Mouse (Mus musculus) liver, adult 2 months (tissue): ENCODE data around the gene Hs3st4. TPM values are rescaled to one million over a fixed set of nuclear protein-coding genes. Genes with fewer than 3 reads are reported as not detected.

Source experiments
- DNase-seq: peaks from one replicate; pipeline ENCODE4 v3.0.0-alpha.2; 2011; ENCODE audit warnings: low read depth, low spot score; ENCODE audit errors: extremely low read depth
- H3K27ac ChIP-seq: fragments of 200-500 bp; replicated peaks from 2 replicates; pipeline ENCODE4 v1.5.1; 2012; ENCODE audit warnings: low read depth, mild to moderate bottlenecking, control low read depth, inconsistent platforms, low read length; ENCODE audit not compliant: insufficient read depth
- H3K27me3 ChIP-seq: fragments of 200-500 bp; 2 replicates; pipeline ENCODE4 v1.6.1; 2012; ENCODE audit warnings: mild to moderate bottlenecking, moderate library complexity, low read length, inconsistent platforms; ENCODE audit not compliant: control insufficient read depth, insufficient read depth
- H3K36me3 ChIP-seq: fragments of 200-500 bp; 2 replicates; pipeline ENCODE4 v1.6.1; 2012; ENCODE audit warnings: low read length, inconsistent platforms; ENCODE audit not compliant: control insufficient read depth, insufficient read depth
- H3K4me1 ChIP-seq: fragments of 200-500 bp; 2 replicates; pipeline ENCODE4 v1.6.1; 2011; ENCODE audit warnings: low read length; ENCODE audit not compliant: control insufficient read depth, insufficient read depth
- H3K4me3 ChIP-seq: fragments of 200-500 bp; 2 replicates; pipeline ENCODE4 v1.5.1; 2011; ENCODE audit warnings: low read depth, mild to moderate bottlenecking, control low read depth, low read length, moderate library complexity; ENCODE audit not compliant: insufficient read depth
- H3K79me2 ChIP-seq: fragments of 200-500 bp; 2 replicates; pipeline ENCODE4 v1.6.1; 2012; ENCODE audit warnings: inconsistent platforms, mild to moderate bottlenecking, low read length, moderate library complexity; ENCODE audit not compliant: control insufficient read depth, insufficient read depth
- H3K9ac ChIP-seq: fragments of 200-500 bp; 2 replicates; pipeline ENCODE4 v1.6.1; 2012; ENCODE audit warnings: low read depth, mild to moderate bottlenecking, control low read depth, inconsistent platforms, low read length
- CTCF ChIP-seq: fragments of 200-500 bp; IDR thresholded peaks from 2 replicates; pipeline ENCODE4 v1.5.1; 2011; ENCODE audit warnings: low read depth, low read length, control low read depth
- POLR2A ChIP-seq: fragments of 200-500 bp; IDR thresholded peaks from 2 replicates; pipeline ENCODE4 v1.6.1; 2011; ENCODE audit warnings: low read length, control low read depth; ENCODE audit not compliant: insufficient read depth; ENCODE audit errors: extremely low read depth
- WGBS: fragments of 180-500 bp; shearing (Covaris S2); methylation state at CpG from one replicate; pipeline ENCODE4 v1.1.7; 2018; 5-methylcytosine and 5-hydroxymethylcytosine counted together
- polyA plus RNA-seq: library from polyadenylated mRNA; depleted of rRNA; stranded (reverse); fragments of >200 nt; gene quantifications from 2 replicates; pipeline ENCODE4 v1.2.3, GENCODE M21; 2012
- total RNA-seq: library from RNA; depleted of rRNA; stranded (reverse); fragments of >200 nt; gene quantifications from 2 replicates; pipeline ENCODE4 v1.2.3, GENCODE M21; 2014

Gene Hs3st4
- total and polyA plus RNA-seq, 2 experiments: not detected

DNA sequence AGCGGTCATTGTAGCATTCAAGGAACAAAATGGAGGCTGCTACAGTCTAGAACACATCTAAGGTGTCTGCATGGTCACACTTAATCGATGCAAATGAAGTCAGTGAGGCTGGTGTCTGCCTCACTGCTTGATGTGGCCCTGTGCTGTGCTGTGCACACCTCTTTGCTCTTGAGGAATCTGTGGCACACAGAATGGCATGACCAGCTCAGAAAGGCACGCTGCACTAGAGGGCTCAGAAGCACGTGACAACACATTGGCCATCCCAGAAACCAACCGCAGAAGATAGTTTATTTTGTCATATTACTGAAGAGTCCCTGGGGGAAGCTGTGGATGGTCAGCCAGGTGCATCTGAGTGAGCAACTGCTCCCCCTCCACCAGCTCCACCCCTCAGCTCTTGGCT lies 44.2 kb downstream of the Hs3st4 start:
- H3K27ac ChIP-seq: no peak overlapping the region
- no peaks in the 10 kb centered on the region for H3K4me1 ChIP-seq
- no peak overlapping the region for H3K9ac ChIP-seq
- no peak overlapping the region for H3K4me3 ChIP-seq
- H3K79me2 ChIP-seq: no peaks in the 10 kb centered on the region
- no peak for DNase-seq
- H3K27me3 ChIP-seq: no peaks in the 10 kb centered on the region
- 77% methylated on average over 5 of the region's 5 CpGs for WGBS
- no peak for TF ChIP-seq CTCF
- no peak for TF ChIP-seq POLR2A
- H3K36me3 ChIP-seq: no peaks in the 10 kb centered on the region

DNA sequence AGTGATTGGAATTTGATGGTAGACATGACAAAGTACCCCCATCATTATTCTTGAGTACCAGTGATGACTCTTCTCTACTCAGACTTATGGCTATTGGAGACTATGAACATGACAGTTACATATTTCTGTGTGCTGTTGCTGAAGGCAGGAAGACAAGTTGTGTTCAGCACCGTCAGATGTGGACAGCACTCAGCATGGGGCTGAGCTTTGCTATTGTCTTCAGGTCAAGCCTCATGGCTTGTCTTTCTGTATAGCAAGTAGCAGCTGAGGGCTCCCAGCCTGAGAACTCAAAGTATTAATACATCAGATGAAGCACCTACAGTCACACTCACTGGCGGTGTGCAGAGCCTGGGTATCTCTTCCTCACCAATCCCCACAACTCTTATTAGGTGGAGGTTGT lies 49.6 kb downstream of the Hs3st4 start:
- DNase-seq: no peak
- Histone ChIP-seq H3K9ac (no peak overlapping the region), H3K79me2 (no peaks in the 10 kb centered on the region), H3K4me3 (no peak overlapping the region), H3K27me3 (no peaks in the 10 kb centered on the region), H3K4me1 (no peaks in the 10 kb centered on the region), H3K36me3 (no peaks in the 10 kb centered on the region), H3K27ac (no peak overlapping the region)
- TF ChIP-seq POLR2A: no peak
- TF ChIP-seq CTCF: no peak
- WGBS: 30% methylated on average over 2 of the region's 2 CpGs

DNA sequence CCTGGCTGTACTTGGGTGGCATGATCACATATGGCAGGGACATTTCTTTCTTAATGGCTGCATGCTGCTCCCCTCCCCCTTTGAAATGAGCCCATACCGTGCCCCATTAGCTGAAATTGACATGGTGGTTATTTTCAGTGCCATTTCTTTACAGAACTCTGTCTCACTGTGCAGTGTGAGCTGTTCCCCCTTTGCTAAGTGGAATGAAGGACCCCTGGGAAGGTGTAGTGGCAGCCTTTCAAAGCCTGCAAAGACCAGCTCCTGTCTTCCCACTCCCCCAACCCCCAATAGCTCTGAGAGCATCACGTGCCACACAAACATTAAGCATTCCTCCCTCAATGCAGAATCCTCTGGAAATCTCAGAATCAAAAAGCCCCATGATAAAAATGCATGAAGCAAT lies 50.7 kb downstream of the Hs3st4 start:
- TF ChIP-seq CTCF (no peak), POLR2A (no peak)
- Histone ChIP-seq H3K27me3 (no peaks in the 10 kb centered on the region), H3K36me3 (no peaks in the 10 kb centered on the region), H3K9ac (no peak overlapping the region), H3K79me2 (no peaks in the 10 kb centered on the region), H3K4me3 (no peak overlapping the region), H3K4me1 (no peaks in the 10 kb centered on the region), H3K27ac (no peak overlapping the region)
- no peak for DNase-seq
- WGBS: 61% methylated on average over 2 of the region's 2 CpGs

DNA sequence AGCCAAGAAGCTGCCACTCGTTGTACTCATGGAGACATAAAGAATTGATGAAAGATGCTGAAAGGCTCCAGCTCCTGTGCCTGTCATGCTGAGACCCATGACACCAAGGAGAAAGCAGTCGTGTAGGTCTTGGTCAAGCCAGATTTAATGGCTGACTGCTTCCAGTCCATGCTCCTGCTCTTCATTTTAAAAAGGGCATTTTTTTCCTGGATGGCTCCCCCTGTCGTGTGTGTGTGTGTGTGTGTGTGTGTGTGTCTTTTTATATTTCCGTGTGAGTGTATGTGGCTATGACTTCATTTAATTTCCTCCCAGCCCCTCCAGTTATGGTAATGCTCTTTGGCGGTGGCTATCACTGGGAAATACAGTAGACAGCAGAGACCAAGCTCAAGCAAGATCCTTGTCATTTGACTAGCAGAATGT lies 54.6 kb downstream of the Hs3st4 start:
- Histone ChIP-seq H3K4me3 (no peak overlapping the region), H3K4me1 (no peaks in the 10 kb centered on the region), H3K36me3 (no peaks in the 10 kb centered on the region), H3K9ac (no peak overlapping the region), H3K27ac (no peak overlapping the region), H3K27me3 (no peaks in the 10 kb centered on the region), H3K79me2 (no peaks in the 10 kb centered on the region)
- 68% methylated on average over 5 of the region's 5 CpGs for WGBS
- TF ChIP-seq POLR2A: no peak
- TF ChIP-seq CTCF: no peak
- no peak for DNase-seq

DNA sequence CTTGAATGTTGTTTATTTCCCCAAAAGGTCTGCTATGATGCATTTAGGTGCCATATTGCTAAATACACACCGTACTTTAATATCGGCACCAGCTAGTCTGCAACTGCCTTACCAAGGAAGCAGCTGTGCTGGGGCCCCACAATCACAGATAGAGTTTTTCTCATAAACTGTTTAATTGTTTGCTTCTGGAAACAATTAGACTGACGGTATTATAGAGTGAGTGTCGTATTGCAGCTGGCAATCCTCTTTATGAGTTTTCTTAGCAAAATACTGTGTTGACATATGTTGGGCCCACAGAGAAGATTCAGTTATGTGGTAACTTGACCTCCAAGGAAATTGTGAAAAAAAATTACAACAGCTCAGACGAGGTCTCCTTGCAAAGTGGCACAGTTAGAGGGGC lies 56.5 kb downstream of the Hs3st4 start:
- Histone ChIP-seq H3K79me2 (no peaks in the 10 kb centered on the region), H3K4me1 (no peaks in the 10 kb centered on the region), H3K4me3 (no peak overlapping the region), H3K27me3 (no peaks in the 10 kb centered on the region), H3K36me3 (no peaks in the 10 kb centered on the region), H3K27ac (no peak overlapping the region), H3K9ac (no peak overlapping the region)
- WGBS: 84% methylated on average over 5 of the region's 5 CpGs
- TF ChIP-seq POLR2A (no peak), CTCF (no peak)
- no peak for DNase-seq

DNA sequence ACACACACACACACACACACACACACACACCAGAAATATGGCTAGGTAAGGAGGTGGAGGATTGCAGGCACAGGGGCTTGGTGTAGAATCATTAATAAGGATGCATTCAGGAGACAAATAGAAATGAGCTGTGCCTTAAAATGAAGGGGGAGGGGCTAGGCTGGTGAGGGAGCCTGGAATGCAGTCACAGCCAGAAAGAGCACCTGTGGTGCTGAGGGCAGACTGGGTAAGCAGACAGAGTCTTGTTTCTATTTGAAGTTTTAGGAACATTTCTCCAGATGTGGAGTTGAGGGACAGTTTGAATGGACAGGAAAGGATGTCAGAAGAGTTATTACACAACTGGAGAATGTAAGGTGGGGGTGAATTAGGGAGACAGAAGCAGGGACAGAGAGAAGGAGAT lies 64.7 kb downstream of the Hs3st4 start:
- no peaks in the 10 kb centered on the region for H3K4me1 ChIP-seq
- no peaks in the 10 kb centered on the region for H3K36me3 ChIP-seq
- TF ChIP-seq POLR2A (no peak), CTCF (no peak)
- no peak overlapping the region for H3K9ac ChIP-seq
- H3K27me3 ChIP-seq: no peaks in the 10 kb centered on the region
- H3K27ac ChIP-seq: no peak overlapping the region
- no peak overlapping the region for H3K4me3 ChIP-seq
- no peak for DNase-seq
- no peaks in the 10 kb centered on the region for H3K79me2 ChIP-seq
